Mouse (Mus musculus) forebrain, embryonic 14.5 days (tissue): ENCODE results near the gene Arl8b. TPM values are rescaled to one million over a fixed set of nuclear protein-coding genes. Genes with fewer than 3 reads are reported as not detected.

Experiments used
- polyA plus RNA-seq: library from polyadenylated mRNA; unstranded; fragments of >200 nt; fragmentation: Nextera tagmentation; extraction: Ambion mirVana; gene quantifications from 2 replicates; pipeline ENCODE4 v1.2.1, GENCODE M21; 2014

The Arl8b gene
- polyA plus RNA-seq, 1 experiment from 2014 or later: 93.8 TPM

Other genes with a start within 250 kb of the Arl8b start
- gene Bhlhe40, start 122.5 kb upstream of the Arl8b start, polyA plus RNA-seq: 5.0 and 6.7 TPM in 2 replicates
- gene Edem1, start 45.5 kb downstream of the Arl8b start, polyA plus RNA-seq: 7.5 and 11.4 TPM in 2 replicates